Mouse (Mus musculus): ENCODE measurements at regions not wholly inside any gene's neighbourhood (a gene's known extent, or its start where the extent isn't known, plus 50 kb on each side); places are given as distances from the start of the nearest gene placed in this dataset.

- no peaks in the 10 kb centered on the region for H3K27me3 ChIP-seq (ENCODE audit: control insufficient read depth, insufficient read depth, low read length)
- no peaks in the 10 kb centered on the region for H3K36me3 ChIP-seq (ENCODE audit: control insufficient read depth, insufficient read depth, low read length)
- H3K4me1 ChIP-seq (replicated peaks; ENCODE audit: control insufficient read depth, insufficient read depth, low read length): no peaks in the 10 kb centered on the region
- 75% methylated on average over 3 of the region's 3 CpGs for WGBS
- DNase-seq (ENCODE audit: low spot score) (no peak), ATAC-seq (replicated peaks; ENCODE audit: low FRiP score) (no peak)
- no peak overlapping the region for H3K4me3 ChIP-seq (ENCODE audit: low read depth, low read length)
- no peak overlapping the region for H3K9ac ChIP-seq (ENCODE audit: low read length)
- no peak overlapping the region for H3K27ac ChIP-seq (ENCODE audit: low read depth, low read length)
- H3K9me3 ChIP-seq (ENCODE audit: control insufficient read depth, low read length): no peaks in the 10 kb centered on the region
- no peak overlapping the region for H3K4me2 ChIP-seq (ENCODE audit: low read depth, low read length, severe bottlenecking)
Measured at GRCm38 (mm10) chr19:49563612-49564256, 1114.7 kb downstream of the Sorcs1 start.

GRCm38 (mm10) chr19:49539445-49540407 lies 1138.7 kb downstream of the Sorcs1 start:
- Histone ChIP-seq H3K27ac (ENCODE audit: low read depth, low read length) (no peak overlapping the region), H3K9ac (ENCODE audit: low read length) (no peak overlapping the region), H3K36me3 (ENCODE audit: control insufficient read depth, insufficient read depth, low read length) (no peaks in the 10 kb centered on the region), H3K4me3 (ENCODE audit: low read depth, low read length) (no peak overlapping the region), H3K9me3 (ENCODE audit: control insufficient read depth, low read length) (no peaks in the 10 kb centered on the region), H3K4me2 (ENCODE audit: low read depth, low read length, severe bottlenecking) (no peak overlapping the region), H3K4me1 (replicated peaks; ENCODE audit: control insufficient read depth, insufficient read depth, low read length) (no peaks in the 10 kb centered on the region), H3K27me3 (ENCODE audit: control insufficient read depth, insufficient read depth, low read length) (no peaks in the 10 kb centered on the region)
- peak; percentile 75 for ATAC-seq (replicated peaks; ENCODE audit: low FRiP score)
- no peak for DNase-seq (ENCODE audit: low spot score)
- 61% methylated on average over 13 of the region's 13 CpGs for WGBS

All from forebrain, embryonic 11.5 days (tissue).